Mouse (Mus musculus): Measurements from ENCODE around the gene Cnot6l.

The Cnot6l gene

DNA sequence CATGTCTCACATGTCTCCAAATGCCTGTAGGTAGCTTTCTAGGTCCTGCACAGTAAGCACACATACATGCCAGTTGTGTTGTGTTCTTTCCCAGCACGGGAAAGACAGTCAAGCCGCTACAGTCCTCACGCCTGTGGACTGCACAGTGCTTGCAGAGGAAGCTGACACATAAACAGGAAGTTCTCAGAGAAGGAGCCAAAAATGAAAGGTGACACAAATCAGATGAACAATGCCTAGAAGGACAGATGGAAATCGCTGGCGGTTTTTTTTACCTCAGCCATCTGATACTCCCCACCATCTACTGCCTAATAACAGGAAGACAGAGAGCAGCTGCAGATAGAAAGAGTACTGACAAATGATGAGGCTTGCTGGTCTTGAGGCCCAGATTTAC, at the start of gene Cnot6l:
Gene Cnot6l (minus strand): TSS at position 151 of the 391 bp plus-strand sequence.
- peak in 1 of 2 experiments; percentile 16 for DNase-seq

DNA sequence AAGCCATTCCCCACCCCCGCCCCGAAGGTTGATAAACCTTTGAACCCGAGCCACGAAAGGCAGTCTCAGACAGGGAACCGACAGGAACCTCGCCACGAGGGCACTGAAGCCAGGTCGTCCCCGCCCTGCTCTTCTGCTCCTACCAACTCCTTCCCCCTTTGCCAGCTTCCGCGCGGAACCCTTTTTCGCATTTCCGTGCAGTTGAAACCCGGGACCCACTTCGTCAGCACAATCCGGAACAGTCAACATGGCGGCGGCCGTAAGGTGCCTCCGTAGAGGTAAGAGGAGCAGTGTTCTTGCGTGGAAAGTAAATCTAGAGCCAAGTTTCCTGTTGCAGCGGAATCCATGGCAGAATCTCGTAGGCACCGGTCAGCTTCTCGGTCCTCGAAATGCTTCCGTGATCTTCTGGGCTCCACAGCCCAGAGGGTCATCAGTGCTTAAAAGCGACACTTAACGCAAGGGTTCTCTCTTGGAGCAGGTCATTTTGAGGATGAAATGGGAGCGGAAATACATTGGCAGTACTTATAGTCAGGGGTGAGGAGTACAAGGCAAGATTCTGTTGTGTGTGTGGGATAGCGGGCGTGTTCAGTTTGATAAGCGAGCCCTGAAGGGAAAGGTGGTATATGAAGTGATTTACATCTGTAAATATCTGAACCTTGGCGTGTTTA, 46.1 kb upstream of the Cnot6l start:
- peak; percentile 90 to 94 for DNase-seq

DNA sequence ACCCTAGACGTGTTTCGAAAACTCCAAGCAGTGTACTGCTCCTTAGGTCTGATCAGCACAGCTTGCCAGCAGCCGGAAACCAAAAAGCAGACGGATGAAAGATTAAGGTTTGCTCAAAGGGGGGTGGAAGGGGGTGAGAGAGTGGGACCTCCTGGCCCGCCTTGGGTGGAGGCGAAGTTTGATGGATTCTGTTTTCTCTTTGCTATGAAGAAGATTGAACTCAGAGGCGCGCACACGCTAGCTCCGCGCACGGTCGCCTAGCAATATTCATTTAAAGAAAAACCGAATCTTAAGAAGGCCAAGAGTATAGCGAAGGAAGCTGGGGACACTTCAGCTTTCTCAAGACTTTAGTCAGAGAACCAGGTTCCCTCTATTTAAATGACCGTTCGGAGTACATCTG, 45.5 kb upstream of the Cnot6l start, which contains the start of gene Mrpl1:
Gene Mrpl1 (plus strand): TSS at position 35 of the 400 bp plus-strand sequence.
- peak; percentile 18 to 39 for DNase-seq

DNA sequence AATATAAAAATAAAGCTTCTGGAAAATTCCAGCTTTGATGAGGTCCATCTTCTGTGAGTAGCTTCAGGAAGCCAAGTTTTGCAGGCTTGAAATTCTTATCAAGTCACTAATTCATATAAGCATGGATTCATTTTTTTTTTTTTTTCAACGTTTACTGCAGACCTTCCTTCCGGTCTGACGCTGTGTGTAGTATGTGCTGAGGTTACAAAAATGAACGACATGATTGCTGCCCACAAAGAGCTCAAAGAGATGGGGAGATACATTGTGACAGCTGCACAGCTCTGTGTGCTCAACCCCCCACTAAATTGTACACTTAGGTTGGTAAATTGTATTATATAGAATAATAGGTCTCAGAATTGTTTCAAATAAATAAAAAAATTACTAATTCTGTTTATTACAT, 44.6 kb upstream of the Cnot6l start:
- DNase-seq = no peak

DNA sequence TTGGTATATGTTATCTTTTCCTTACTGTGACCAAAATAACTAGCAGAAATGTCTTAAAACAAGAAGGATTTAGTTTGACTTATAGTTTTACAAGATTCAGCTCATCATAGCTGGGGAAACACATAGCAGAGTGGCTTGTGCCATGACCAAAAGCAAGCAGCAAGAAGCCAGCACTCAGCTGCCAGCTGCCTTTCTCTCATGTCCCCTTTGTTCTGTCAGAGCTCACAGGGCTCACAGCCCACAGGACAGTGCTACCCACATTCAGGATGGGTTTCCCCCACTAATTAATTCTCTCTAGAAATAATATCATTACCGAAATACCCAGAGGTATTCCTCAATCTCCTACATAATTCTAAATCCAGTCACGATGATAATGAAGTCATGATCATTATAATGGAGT, 43.6 kb upstream of the Cnot6l start:
- DNase-seq = no peak

DNA sequence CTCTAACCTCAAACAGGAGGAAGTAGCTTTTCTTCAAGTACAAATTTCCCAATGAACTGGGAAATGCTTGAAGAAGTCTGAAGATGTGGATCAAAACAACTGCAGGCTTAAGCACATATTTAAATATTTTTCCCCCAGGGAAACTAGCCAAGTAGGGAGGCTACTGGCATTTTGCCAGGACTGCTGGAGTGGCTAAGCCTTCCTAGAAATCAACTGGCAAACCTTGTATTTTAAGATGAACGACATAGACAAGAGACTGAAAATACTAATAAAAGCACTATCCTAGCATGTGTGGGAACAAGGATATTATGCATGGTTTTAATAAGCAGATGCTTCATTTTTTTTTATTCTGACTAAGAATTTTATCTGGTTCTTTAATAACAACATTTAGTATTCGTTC, 42.9 kb upstream of the Cnot6l start:
- DNase-seq = no peak

DNA sequence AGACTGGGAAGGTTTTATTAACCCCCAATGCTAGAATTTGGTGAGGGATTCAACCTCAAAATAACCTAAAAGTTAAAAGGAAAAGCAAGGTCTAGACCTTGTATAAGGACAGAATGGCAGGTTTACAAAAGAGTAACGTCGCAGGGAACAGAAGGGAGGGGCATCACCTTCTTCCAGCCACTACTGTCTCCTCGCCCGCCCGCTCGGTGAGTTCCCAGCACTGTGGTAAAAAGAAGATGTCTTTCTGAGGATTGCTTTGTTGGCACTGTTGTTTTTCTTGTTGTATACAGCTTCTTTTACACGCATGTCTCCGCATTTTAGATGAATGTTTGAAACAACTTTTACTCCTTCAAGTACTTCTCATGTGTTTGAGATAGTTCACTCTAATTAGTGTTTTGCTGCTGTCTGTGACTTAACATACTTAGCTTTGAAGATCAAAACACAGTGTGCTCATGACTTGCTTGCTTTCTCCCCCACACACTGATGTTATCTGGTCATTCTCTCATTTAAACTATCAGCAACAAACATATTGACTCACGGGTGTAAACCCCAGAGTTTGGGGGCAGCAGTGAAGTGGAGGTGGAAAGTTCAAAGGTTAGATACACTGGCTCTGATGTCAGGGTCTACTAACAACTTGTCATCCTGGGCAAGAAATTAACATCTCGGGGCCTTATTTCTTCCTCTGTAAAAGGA, 37.6 kb upstream of the Cnot6l start:
- no peak for DNase-seq

DNA sequence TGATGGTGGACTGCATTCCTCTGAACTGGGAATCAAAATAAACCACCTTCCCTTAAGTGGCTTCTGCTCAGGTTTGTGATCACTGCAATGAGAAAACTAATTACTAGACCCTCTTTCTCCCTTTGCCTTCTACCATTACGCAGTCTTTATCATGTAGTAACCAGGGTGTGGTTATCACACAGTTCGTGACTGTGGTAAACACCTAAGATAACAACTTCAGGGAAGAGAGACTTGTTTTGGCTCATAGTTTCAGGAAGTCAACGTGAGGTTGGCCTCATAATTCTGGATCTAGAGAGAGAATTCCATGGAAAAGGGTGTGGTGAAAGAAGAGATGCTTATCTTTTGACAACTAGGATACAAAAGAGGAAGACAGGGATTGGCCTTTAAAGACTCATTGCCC, 36.3 kb upstream of the Cnot6l start:
- no peak for DNase-seq

DNA sequence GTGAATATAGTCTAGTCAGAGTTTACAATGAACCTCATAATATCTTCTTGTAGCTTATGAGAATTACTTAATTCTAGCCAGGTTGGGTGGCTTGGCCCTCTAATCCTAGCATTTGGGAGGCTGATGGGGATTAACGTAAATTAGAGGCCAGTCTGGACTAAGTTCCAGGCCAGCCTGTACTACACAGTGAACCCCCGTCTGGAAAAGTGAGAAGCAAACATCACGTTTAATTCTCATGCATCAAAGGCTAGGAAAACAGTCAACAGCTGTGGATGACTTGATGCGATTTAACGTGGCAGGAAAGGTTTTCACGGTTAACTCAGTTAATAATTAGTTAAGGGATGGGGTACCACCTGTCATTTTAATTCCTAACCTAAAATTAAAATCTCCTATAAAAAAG, 34.3 kb upstream of the Cnot6l start:
- no peak for DNase-seq

DNA sequence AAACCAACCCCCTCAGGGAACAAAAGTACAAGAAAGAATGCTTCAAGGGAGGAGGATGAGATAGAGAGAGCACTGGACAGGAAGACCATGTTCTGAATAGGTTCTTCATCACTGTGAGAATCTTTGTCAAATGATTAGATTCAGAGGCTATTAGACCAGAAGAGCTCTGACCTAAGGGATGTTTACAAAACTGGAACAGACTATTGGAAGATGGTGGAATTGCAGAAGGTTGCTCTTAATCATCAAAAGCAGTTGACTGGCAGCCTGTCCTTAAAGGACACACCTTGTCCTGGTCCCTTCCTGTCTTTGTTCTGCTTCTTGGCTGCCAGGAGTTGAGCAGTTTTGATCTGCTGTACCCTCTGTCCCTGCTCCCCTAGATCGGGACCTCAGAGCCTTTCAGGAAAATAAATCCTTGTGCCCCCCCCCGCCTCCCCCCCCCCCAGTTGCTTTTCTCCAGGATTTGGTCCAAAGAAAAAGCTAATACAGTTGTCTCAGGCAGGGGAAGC, 32.6 kb upstream of the Cnot6l start:
- DNase-seq = no peak

DNA sequence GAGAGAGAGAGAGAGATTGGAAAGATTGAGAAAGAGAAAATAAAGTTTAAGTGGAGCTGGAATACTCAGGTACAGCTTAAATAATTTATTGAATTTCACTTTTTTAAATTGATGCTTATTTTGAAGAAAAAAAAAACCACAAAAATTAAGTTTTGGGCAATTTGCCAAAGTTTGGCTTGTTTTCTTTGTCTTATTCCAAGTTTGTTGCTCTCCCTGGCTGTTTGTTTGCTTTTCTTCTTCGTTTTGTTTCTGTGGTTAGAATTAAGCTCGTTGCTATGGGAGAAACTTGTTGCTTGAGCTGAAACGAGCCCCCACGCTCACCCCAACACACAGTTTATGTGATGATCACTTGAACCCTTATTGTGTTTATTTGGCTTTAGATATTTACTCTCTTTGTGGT, 27.3 kb upstream of the Cnot6l start:
- DNase-seq = no peak

DNA sequence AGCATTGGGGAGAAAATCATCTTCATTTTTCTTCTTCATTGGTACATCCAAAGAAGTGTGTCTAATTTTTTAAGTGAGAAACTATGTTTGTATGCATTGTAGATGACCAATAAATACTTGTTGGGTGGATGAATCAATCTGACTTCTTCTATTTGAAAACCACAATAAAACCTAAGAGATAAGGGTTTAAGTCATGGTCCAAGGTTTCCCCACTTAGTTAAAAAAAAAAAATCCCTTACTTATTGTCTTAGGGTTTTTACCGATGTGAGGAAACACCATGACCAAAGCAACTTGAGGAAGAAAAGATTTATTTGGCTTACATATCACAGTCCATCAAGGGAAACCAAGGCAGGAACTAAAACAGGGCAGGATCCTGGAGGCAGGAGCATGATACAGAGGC, 25.8 kb upstream of the Cnot6l start:
- no peak for DNase-seq

DNA sequence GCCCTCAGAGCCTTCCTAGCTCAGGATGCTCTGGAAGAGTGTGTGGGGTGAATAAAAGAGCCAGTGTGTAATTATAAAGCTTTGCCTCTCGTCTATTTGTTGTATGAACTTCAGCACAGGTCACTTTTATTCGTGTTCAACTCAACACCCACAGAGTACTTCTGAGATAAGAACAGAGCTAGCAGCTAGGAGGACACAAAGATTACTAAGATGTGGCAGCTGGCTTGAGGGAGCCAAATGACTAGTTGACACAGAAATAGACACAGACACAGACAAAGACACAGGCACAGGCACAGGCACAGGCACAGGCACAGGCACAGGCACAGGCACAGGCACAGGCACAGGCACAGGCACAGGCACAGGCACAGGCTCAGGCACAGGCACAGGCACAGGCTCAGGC, 20.0 kb upstream of the Cnot6l start:
- no peak for DNase-seq

DNA sequence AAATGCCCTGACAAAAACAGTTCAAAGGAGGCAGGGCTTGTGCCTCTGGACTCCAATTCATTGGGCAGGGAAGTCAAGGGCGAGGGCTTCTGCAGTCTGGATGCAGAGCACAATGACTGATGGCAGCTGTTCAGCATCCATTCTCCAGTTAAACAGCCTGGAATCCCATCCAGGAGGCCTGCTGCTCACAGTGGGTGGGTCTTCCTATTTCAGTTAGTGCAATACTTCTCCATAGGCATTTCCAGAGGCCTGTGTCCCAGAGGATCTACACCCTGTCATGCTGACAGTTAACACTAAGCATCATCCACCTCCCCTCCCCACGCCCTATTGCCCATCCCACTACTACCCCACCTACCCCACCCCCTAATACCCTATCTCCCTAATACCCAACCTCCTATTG, 19.2 kb upstream of the Cnot6l start:
- no peak for DNase-seq

DNA sequence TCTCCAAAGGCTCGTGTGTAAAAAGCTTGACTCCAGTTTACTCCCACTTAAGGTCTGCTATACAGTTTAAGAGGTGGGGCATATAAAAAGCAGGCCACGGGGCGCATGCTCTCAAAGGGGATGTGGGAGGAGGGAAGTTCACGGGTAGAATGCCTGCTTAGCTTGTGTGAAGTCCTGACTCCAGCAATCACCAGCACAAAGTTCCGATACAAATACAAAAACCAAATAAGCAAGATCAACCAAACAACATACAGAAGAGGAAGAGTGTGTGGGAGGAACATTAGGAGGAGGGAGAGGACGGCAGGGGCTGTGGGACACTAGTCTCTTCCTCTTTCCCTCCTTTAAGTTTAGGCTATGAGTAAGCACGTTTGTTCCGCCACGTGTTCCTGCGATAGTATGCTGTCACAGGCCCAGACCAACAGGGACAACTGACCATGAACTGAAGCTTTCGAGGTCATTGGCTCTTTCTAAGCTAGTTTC, 12.9 kb upstream of the Cnot6l start:
- DNase-seq = no peak

DNA sequence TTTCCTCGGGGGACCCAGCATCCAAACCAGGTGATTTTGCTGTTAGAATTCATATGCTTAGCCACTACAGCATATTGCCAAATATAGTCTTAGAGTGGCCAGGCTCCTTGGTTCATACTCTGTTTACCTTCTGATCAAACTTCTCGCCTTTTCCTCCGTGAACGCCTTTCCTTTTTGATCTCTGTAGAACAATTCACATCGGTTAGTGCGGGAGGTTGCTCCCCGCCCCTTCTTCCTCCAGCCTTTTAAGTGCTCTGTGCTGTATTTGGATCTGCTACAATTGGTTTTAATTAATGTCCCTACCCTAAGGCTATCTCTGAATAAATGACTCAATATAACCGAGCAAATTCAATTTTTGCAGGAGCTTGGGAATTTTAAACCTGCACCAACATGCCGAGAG, 12.2 kb upstream of the Cnot6l start:
- DNase-seq = no peak

DNA sequence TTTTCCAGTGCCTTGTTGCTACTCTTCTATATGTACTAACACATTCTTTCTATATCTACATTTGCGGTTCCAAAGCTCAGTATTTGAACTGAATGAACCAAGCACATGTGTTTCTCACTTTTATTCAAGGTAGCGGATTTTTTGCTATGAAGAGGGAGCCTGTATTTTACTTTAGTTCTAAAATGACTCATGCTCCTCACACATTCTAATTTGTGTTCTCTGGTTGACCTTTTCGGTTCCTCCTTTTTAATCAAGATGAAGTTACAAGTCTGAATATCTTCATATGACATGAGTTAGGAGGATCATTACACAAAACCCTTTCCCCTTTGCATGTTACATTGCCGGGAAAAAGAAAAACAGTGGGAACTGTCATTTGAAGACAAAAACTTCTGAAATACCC, 7.8 kb upstream of the Cnot6l start:
- DNase-seq = no peak

DNA sequence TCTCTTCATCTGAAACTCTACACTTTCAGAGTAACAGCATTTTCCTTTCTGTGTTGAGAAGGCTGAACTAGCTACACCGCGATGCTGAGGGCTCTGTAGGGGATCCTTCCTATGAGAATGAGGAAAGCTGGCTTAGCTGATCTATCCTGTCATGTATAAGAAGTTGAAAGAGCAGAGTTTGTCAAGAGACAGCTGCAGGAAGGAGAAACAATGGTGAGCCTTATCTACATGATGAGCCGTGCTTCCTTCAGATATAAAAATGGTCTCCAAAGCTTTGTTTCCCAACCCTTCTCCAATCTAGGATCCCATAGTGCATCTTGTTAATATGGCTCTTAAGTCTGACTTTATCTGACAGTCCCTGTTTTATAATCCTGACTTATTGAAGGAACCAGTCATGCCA, 6.5 kb upstream of the Cnot6l start:
- DNase-seq = no peak

DNA sequence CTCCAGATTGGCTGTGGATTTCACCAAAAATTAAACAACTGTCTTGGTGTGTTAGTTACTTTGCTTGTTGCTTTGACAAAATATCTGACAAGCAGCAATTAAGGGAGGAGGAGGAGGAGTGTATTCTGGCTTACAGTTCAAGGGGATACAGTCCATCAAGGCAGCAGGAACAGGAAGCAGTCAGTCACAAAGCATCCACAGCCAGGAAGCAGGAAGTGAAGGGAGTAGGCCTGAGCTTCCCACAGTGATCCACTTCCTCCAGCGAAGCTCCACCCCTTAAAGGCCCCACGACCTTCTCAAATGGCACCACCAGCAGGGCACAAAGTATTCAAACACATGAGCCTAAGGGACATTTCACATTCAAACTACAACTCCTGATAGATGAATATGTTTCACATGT, 2.8 kb upstream of the Cnot6l start:
- DNase-seq = no peak

DNA sequence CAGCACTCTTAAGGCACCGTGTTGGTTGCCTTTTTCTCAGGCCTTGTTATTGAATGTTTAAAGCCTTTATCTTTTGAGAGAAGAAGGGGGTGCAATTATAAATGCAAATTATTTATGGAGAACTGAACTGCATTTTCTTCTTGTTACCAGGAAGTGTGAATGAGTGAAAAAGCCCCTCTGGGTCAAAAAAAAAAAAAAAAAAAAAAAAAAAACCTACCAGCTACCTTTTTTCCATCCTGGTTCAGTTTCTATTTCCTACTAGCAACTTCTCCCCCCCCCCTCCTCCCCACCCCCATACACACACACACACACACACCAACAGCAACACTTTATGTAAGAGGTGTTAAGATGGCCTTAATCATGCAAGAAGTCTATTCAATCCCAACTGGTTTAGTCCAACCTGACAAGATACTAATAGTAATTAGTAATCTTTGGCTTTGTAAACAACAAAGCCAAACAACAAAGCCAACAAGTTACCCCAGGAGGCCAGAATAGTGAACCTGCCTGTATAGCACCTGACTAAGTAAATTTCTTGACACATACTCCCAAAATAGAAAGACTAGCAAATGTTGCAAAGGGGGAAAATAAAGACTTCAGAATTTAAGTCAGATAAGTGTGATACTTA, 463 bp downstream of the Cnot6l start:
- no peak for DNase-seq

DNA sequence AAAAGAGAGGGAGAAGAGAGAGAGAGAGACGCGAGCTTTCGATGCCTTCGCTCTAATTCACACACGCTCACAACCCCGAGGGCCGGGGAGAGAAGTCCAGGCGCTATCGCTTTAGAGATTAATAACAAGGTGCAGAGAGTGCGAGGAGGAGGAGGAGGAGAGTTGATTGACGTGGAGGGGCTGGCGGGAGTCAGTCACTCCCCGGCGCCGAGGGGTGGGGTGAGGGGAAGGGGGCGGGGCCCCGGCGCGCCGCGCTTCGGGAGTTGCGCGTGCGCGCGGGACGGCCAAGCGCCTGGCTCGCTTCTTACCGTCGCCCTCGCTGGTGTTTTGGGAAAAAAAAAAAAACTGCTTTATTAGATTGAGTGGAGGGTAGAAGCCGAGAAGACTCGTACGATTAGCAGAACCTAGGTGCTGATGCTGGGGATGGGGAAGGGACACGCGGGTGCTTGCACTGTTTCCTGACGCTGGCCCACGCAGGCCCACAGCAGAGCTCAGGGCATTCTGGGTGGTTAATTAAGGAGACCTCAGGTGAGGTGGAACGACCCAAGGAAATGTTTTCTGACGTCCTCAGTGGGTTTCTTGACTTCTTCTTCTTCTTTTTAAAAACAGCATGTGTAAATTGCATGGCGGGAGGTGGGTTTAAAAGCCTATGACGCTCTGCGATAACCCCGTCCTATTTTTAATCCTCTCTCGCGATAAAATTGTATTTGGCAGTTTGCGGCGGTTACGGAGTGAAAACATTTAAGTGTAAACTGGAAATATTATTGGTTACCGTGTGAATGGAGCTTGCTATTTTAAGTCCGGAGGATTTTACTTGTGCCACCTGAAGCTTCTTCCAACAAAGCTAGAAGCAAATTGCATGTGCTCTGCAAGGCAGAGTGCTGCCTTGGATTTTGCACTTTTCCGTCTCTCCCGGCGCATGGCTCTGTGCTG, 1.3 kb downstream of the Cnot6l start:
- peak; percentile 80 to 86 for DNase-seq

DNA sequence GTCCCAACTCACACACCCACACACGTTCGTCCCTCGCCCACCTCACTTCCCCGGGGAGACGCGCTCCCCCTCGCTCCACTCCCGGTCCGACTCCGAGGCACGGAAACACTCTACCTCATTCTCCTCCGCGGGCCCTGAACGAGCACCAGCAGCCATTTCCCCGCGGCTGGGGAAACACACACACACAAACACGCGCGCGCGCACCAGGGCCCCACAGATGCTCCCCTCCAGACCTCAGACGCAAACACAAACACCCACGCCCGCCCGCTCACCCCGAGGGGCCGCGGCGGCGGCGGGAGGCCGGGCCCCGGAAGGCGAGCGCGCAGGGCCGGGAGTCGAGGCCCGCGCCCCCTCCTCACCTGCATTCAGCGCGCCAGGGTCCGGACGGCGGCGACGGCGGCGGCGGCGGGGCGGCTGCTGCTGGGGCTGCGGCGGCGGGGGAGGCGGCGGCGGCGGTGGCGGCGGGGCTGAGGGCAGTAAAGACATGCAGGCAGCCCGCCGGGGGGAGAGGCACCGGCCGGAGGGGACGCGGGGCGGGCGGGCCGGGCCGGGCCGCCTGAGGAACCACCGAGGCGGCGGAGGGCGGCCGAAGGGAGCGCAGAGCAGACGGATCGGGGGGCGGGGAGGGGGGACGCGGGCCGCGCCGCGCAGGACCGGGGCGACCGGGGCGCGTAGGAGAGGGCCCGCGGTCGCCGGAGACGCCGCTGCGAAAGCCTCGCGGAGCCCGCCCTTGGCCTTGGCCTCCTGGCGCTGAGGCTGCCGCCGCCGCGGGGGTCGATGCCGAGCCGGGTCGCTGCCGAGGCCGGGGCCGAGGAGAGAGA, 2.2 kb downstream of the Cnot6l start:
- peak; percentile 62 to 63 for DNase-seq
